ENCODE assay signal across 1 mouse cellular context in genomic region chr17:84181502-84182310, GRCm38 (mm10).
A peak's percentile ranks its signal among the peaks of the same experiment; 100 is the strongest.
TF ChIP-seq lines count a peak whose summit lies in the region.

No protein-coding gene starts in this region.

TF ChIP-seq in MEL, 35 proteins besides CTCF, POLR2A, EP300 and RAD21 (continued from another document):
- TF ChIP-seq UBTF (IDR thresholded peaks at IDR 0.05; ENCODE audit: borderline replicate concordance, insufficient read depth, low read depth, low read length) (0 out of 2 replicates have a peak, but pooled peaks have one; percentile 82), POLR2AphosphoS5 (IDR thresholded peaks at IDR 0.05; ENCODE audit: borderline replicate concordance, low read depth, low read length) (peak; percentile 94; the same call in 1 of the 2 replicates), MAX (IDR thresholded peaks at IDR 0.05; ENCODE audit: low read length) (no peak)
